Mouse (Mus musculus) kidney, adult 2 months (tissue): ENCODE results near the gene Mtmr12.

Experiments used
- CTCF ChIP-seq: fragments of 200-500 bp; conservative IDR thresholded peaks from 2 replicates; pipeline ENCODE4 v1.5.1; 2011; ENCODE audit warnings: low read depth, mild to moderate bottlenecking, control low read depth, low read length, moderate library complexity, mixed read lengths; ENCODE audit not compliant: insufficient read depth, insufficient read length
- POLR2A ChIP-seq: fragments of 200-500 bp; IDR thresholded peaks from one replicate; pipeline ENCODE4 v1.6.1; 2011; ENCODE audit warnings: low read depth, low read length, control low read depth

DNA sequence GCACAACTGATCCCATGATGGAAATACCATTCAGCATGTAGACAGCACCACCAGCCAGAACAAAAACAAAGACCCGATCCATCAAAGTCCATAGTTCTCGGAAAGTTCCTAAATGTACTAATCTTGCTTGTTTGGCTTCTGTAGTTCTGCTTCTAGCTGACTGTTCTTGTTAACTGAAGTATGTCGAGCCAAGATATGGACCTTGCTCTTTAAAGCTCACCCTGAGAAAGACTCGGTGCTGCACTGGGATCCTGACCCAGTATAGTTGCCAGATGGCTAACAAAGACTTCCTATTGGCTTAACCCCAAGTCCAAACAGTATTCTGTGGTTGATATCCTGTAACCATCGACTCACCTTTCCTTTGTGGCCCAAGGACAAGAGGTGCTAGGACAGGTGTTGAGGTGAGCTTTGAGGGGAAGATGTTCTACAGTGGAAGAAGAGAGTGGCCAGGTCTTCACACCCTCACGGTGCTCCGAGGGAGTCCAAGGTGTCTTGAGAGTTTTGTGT, 93.5 kb downstream of the Mtmr12 start:
- no peak for TF ChIP-seq POLR2A
- TF ChIP-seq CTCF = no peak
